Mouse (Mus musculus) lung, postnatal 14 days (tissue): Measurements from ENCODE around the gene Efna3.

Source experiments
- DNase-seq: peaks from one replicate; pipeline ENCODE4 v3.0.0; 2021

Efna3 gene

GRCm38 (mm10) chr3:89322514-89323165 is at the start of gene Efna3:
Efna3 (minus strand) TSS chr3:89322965.
- DNase-seq, result peak; percentile 70

- no peak for DNase-seq
These were observed 44.6 kb upstream of the Efna3 start for GRCm38 (mm10) chr3:89367338-89367737.

- no peak for DNase-seq
These were observed 43.0 kb upstream of the Efna3 start for GRCm38 (mm10) chr3:89365486-89366414.

- DNase-seq, result no peak
These were observed 42.4 kb upstream of the Efna3 start, which contains the start of gene Dcst1 for GRCm38 (mm10) chr3:89365153-89365485. Dcst1 (minus strand) TSS chr3:89365253.

GRCm38 (mm10) chr3:89364631-89365030 is 41.9 kb upstream of the Efna3 start:
- no peak for DNase-seq

- no peak for DNase-seq
These were observed 38.9 kb upstream of the Efna3 start, which contains the start of gene Dcst2 for GRCm38 (mm10) chr3:89361675-89362074. Dcst2 (plus strand) TSS chr3:89361975.

- DNase-seq, result no peak
These were observed 37.5 kb upstream of the Efna3 start for GRCm38 (mm10) chr3:89360237-89360636.

- no peak for DNase-seq
These were observed 36.9 kb upstream of the Efna3 start for GRCm38 (mm10) chr3:89359630-89360029.

- DNase-seq, result no peak
These were observed 33.3 kb upstream of the Efna3 start for GRCm38 (mm10) chr3:89356029-89356428.

- DNase-seq, result no peak
These were observed 32.7 kb upstream of the Efna3 start for GRCm38 (mm10) chr3:89355512-89355902.

- DNase-seq, result peak; percentile 93
These were observed 32.2 kb upstream of the Efna3 start for GRCm38 (mm10) chr3:89354816-89355511.

GRCm38 (mm10) chr3:89351271-89351670 is 28.5 kb upstream of the Efna3 start:
- DNase-seq, result no peak

- DNase-seq, result peak; percentile 93
These were observed 27.2 kb upstream of the Efna3 start, which contains the start of gene Adam15 for GRCm38 (mm10) chr3:89349869-89350501. Adam15 (minus strand) TSS chr3:89349996.

GRCm38 (mm10) chr3:89348911-89349868 is 26.4 kb upstream of the Efna3 start:
- peak; percentile 72 for DNase-seq

GRCm38 (mm10) chr3:89347916-89348315 is 25.2 kb upstream of the Efna3 start:
- DNase-seq, result no peak

- DNase-seq, result no peak
These were observed 24.2 kb upstream of the Efna3 start for GRCm38 (mm10) chr3:89346815-89347540.

GRCm38 (mm10) chr3:89343279-89343678 is 20.5 kb upstream of the Efna3 start:
- no peak for DNase-seq

GRCm38 (mm10) chr3:89341794-89342193 is 19.0 kb upstream of the Efna3 start:
- no peak for DNase-seq

- peak; percentile 84 for DNase-seq
These were observed 17.7 kb upstream of the Efna3 start for GRCm38 (mm10) chr3:89340465-89340864.

GRCm38 (mm10) chr3:89339416-89339815 is 16.7 kb upstream of the Efna3 start:
- peak; percentile 76 for DNase-seq
